Mouse (Mus musculus) 3T3-L1 (cell line): ENCODE data around the gene Gm20931.
"Not testable (repeated sequence)": the region's sequence is repeated elsewhere in the genome, so short reads cannot be mapped to it uniquely, and the experiment has no call there.

Experiments
- DNase-seq: peaks from one replicate; pipeline ENCODE4 v3.0.0-alpha.2; 2015; ENCODE audit warnings: low read depth, low spot score

The Gm20931 gene

DNA sequence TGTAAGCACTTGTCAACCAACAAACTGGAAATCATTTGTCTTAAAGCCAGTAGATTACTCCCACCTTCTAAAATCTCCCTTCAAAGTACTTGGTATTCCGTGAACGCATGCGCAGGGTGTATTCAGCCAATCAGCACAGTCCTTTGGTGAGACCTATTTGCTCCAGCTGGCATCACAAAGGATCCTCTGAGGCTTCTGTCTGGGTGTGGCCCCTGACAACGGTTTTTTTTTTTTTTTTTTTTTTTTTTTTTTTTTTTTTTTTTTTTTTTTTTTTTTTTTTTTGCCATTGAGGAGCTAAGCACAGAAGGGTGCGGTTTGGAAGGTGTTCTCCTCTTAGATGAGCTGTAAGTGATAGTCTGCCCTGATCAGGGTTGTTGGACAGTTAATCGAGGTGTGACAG lies at the start of gene Gm20931:
TSS of gene Gm20931 (plus strand) at position 301 of the 400 bp plus-strand sequence.
- DNase-seq = not testable (repeated sequence)
